Mouse (Mus musculus): ENCODE measurements around the gene Otoa. TPM values are rescaled to one million over a fixed set of nuclear protein-coding genes. Genes with fewer than 3 reads are reported as not detected.

Gene Otoa
- polyA plus RNA-seq, 1 experiment from 2014 or later = not detected

DNA sequence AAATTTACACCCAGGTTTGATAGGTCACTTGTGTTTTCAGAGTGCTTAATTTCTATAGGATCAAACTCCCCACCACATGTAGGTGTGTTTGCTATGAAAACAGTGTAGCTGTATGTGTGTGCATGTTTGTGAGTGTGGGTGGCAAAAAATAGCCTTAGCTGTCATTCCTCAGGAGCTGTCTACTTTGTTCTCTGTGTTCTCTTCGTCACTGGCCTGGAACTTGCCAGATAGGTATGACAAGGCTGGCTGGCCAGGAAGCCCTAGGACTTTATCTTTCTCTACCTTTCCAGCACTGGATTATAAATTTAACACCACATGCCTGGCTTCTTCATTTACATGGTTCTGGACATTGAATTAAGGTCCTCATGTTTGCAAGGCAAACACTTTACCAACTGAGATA lies 37.2 kb upstream of the Otoa start:
- Histone ChIP-seq H3K27me3 (ENCODE audit: control insufficient read depth, insufficient read depth, low read length) (no peaks in the 10 kb centered on the region), H3K9ac (ENCODE audit: low read depth, low read length) (no peak overlapping the region), H3K9me3 (replicated peaks; ENCODE audit: control insufficient read depth, low read length) (no peaks in the 10 kb centered on the region; the same call in 1 of the 2 replicates), H3K4me1 (ENCODE audit: control insufficient read depth, insufficient read depth, low read length) (peaks cover 8% of the 10 kb centered on the region; the same call in 1 of the 2 replicates), H3K27ac (ENCODE audit: low read depth, low read length) (no peak overlapping the region), H3K4me3 (ENCODE audit: low read depth, low read length) (no peak overlapping the region), H3K4me2 (no peak overlapping the region), H3K36me3 (ENCODE audit: control insufficient read depth, insufficient read depth, low read length) (peaks cover 3% of the 10 kb centered on the region; the same call in 1 of the 2 replicates)
- WGBS (ENCODE audit: insufficient replicate concordance) = 55% methylated on average over 1 of the region's 1 CpGs
- ATAC-seq (replicated peaks; ENCODE audit: insufficient number of reproducible peaks, low FRiP score, low TSS enrichment) = no peak

DNA sequence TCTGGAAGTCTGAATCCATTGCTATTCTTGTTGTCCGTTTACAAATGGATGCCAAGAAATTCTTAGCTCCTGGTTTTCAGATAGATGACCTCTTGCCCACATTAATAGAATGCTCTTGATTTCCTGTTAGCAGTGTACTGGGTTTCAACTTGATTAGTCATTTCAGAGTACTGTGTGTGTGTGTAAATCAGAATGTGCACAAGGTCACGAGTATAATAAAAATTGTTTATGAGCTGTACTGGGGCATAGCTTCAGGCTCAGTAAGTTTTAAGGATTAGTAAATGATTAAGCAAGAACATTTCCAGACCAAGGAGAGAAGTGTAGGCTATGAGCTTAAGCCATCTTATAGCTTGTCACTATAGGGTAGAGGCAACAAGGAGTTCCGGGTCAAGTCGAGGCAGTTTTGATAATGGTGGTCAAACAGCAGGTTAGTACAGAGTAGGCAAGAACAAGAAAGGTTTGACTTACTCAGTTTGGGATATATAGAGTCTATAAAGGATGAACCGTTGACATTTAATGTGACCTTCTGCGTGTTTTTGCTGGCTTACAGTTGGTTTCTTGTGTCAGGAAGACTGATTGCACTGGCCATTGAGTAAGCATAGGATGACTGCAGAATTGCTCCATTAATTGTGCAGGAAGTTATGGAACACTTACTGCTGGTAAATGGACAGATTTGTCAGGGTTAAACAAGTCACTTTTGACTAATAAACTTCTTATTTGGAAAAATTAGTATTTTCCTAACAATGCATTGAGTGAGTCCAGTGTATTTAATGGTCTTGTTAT lies 35.6 kb upstream of the Otoa start:
- WGBS (ENCODE audit: insufficient replicate concordance) = 92% methylated on average over 6 of the region's 6 CpGs
- no peak for ATAC-seq (replicated peaks; ENCODE audit: insufficient number of reproducible peaks, low FRiP score, low TSS enrichment)
- Histone ChIP-seq H3K27me3 (ENCODE audit: control insufficient read depth, insufficient read depth, low read length) (no peaks in the 10 kb centered on the region), H3K9me3 (replicated peaks; ENCODE audit: control insufficient read depth, low read length) (no peaks in the 10 kb centered on the region; the same call in 1 of the 2 replicates), H3K9ac (ENCODE audit: low read depth, low read length) (no peak overlapping the region), H3K36me3 (ENCODE audit: control insufficient read depth, insufficient read depth, low read length) (peaks cover 3% of the 10 kb centered on the region; the same call in 1 of the 2 replicates), H3K27ac (ENCODE audit: low read depth, low read length) (no peak overlapping the region), H3K4me1 (ENCODE audit: control insufficient read depth, insufficient read depth, low read length) (peaks cover 8% of the 10 kb centered on the region; the same call in 1 of the 2 replicates), H3K4me3 (ENCODE audit: low read depth, low read length) (no peak overlapping the region), H3K4me2 (no peak overlapping the region)

DNA sequence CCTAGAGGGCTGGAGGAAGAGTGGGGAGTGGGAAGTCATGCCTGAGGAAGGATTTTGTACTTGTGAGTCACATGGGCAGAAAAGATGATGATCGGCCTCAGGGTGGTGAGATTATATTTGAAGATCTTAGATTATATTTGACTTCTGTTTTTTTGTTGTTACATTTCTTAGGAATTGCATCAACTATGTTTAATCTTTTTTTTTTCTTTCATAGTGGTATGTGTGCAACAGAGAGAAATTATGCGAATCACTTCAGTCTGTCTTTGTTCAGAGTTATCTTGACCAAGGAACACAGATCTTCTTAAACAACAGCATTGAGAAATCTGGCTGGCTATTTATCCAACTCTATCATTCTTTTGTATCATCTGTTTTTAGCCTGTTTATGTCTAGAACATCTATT lies 33.8 kb upstream of the Otoa start:
- Histone ChIP-seq H3K9me3 (replicated peaks; ENCODE audit: control insufficient read depth, low read length) (no peaks in the 10 kb centered on the region; the same call in 1 of the 2 replicates), H3K27ac (ENCODE audit: low read depth, low read length) (no peak overlapping the region), H3K36me3 (ENCODE audit: control insufficient read depth, insufficient read depth, low read length) (peaks cover 5% of the 10 kb centered on the region), H3K4me3 (ENCODE audit: low read depth, low read length) (no peak overlapping the region), H3K9ac (ENCODE audit: low read depth, low read length) (no peak overlapping the region), H3K27me3 (ENCODE audit: control insufficient read depth, insufficient read depth, low read length) (no peaks in the 10 kb centered on the region), H3K4me1 (ENCODE audit: control insufficient read depth, insufficient read depth, low read length) (peaks cover 8% of the 10 kb centered on the region; the same call in 1 of the 2 replicates), H3K4me2 (no peak overlapping the region)
- no peak for ATAC-seq (replicated peaks; ENCODE audit: insufficient number of reproducible peaks, low FRiP score, low TSS enrichment)
- WGBS (ENCODE audit: insufficient replicate concordance) = 91% methylated on average over 2 of the region's 2 CpGs

DNA sequence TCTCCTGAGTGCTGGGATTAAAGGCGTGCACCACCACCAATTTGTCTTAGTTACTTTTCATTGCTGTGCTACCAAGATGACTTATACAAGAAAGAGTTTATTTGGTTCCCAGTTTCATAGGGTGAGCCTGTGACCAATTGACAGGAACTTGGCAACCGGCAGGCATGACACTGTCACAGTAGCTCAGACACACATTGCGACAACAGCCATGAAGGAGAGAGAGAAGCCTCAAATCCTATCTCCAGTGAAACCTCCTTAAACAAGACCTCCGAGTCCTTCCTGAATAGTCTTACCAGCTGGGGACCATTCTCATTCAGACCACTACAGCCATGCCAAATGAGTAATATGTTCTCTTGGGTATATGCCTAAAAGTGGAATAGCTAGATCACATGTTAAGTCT lies 28.4 kb upstream of the Otoa start:
- Histone ChIP-seq H3K4me2 (no peak overlapping the region), H3K27me3 (ENCODE audit: control insufficient read depth, insufficient read depth, low read length) (no peaks in the 10 kb centered on the region), H3K9ac (ENCODE audit: low read depth, low read length) (no peak overlapping the region), H3K36me3 (ENCODE audit: control insufficient read depth, insufficient read depth, low read length) (peaks cover 5% of the 10 kb centered on the region; the same call in 1 of the 2 replicates), H3K9me3 (replicated peaks; ENCODE audit: control insufficient read depth, low read length) (no peaks in the 10 kb centered on the region), H3K4me3 (ENCODE audit: low read depth, low read length) (no peak overlapping the region), H3K27ac (ENCODE audit: low read depth, low read length) (no peak overlapping the region), H3K4me1 (ENCODE audit: control insufficient read depth, insufficient read depth, low read length) (no peaks in the 10 kb centered on the region)
- ATAC-seq (replicated peaks; ENCODE audit: insufficient number of reproducible peaks, low FRiP score, low TSS enrichment) = no peak
- WGBS (ENCODE audit: insufficient replicate concordance) = 91% methylated on average over 4 of the region's 4 CpGs

DNA sequence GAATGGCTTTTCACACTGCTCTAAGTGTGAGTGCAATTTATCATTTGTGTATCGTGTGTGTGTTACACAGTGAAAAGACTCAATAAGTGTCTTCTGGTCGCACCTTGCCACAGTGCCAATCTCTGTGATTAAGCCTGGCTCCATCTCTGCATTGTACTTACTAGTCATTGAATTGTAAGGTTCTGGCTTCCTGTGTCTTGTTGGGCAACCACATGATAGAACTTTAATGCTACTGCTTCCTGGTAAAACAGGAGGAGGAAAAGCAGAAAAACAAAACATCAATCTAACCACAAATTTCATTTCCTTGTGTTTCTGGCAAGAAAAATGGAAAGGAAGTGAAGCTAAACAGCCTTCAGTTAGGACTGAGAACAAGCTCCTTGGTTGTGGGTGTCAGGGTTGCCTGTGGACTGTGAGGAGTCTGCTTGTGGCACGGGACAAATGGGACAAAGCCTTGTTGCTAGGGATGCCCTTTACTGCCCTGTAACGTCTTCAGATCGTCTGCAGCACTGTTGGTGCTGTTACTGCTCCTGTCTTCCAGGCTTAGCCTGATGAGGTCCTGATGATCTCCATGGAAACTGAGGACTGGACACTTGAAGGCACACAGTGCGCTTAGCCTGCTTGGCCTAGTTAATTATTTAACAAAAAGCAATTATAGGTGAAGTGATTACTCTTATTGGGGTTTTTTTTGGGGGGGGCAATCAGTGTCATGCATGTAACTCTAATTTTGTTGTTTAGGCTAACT lies 21.8 kb upstream of the Otoa start:
- Histone ChIP-seq H3K27me3 (ENCODE audit: control insufficient read depth, insufficient read depth, low read length) (no peaks in the 10 kb centered on the region), H3K4me2 (no peak overlapping the region), H3K36me3 (ENCODE audit: control insufficient read depth, insufficient read depth, low read length) (0 out of 2 replicates have a peak, but pooled peaks cover 2% of the 10 kb centered on the region), H3K4me1 (ENCODE audit: control insufficient read depth, insufficient read depth, low read length) (no peaks in the 10 kb centered on the region), H3K9me3 (replicated peaks; ENCODE audit: control insufficient read depth, low read length) (no peaks in the 10 kb centered on the region), H3K4me3 (ENCODE audit: low read depth, low read length) (no peak overlapping the region), H3K27ac (ENCODE audit: low read depth, low read length) (no peak overlapping the region), H3K9ac (ENCODE audit: low read depth, low read length) (no peak overlapping the region)
- no peak for ATAC-seq (replicated peaks; ENCODE audit: insufficient number of reproducible peaks, low FRiP score, low TSS enrichment)
- 73% methylated on average over 6 of the region's 6 CpGs for WGBS (ENCODE audit: insufficient replicate concordance)

DNA sequence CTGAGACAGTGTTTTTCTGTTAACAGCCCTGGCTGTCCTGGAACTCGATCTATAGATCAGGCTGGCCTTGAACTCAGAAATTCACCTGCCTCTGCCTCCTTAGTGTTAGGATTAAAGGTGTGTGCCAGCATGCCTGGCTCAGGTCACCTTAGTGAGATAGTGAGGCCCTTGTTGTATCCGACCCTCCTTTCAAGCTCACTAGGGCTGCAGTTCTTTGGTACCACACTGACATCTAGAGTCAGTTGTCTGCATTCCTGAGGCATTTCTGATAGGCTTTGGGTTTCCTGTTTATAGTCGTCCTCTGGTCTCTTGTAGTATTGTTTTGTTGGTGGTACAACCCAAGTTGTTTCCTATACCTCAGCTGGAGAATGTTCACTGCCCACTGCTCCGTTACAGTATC lies 17.1 kb upstream of the Otoa start:
- no peak for ATAC-seq (replicated peaks; ENCODE audit: insufficient number of reproducible peaks, low FRiP score, low TSS enrichment)
- WGBS (ENCODE audit: insufficient replicate concordance) = 53% methylated on average over 4 of the region's 4 CpGs
- Histone ChIP-seq H3K9me3 (replicated peaks; ENCODE audit: control insufficient read depth, low read length) (no peaks in the 10 kb centered on the region), H3K4me3 (ENCODE audit: low read depth, low read length) (no peak overlapping the region), H3K36me3 (ENCODE audit: control insufficient read depth, insufficient read depth, low read length) (peaks cover 2% of the 10 kb centered on the region; the same call in 1 of the 2 replicates), H3K27me3 (ENCODE audit: control insufficient read depth, insufficient read depth, low read length) (no peaks in the 10 kb centered on the region), H3K4me1 (ENCODE audit: control insufficient read depth, insufficient read depth, low read length) (no peaks in the 10 kb centered on the region), H3K27ac (ENCODE audit: low read depth, low read length) (no peak overlapping the region), H3K9ac (ENCODE audit: low read depth, low read length) (no peak overlapping the region), H3K4me2 (no peak overlapping the region)

DNA sequence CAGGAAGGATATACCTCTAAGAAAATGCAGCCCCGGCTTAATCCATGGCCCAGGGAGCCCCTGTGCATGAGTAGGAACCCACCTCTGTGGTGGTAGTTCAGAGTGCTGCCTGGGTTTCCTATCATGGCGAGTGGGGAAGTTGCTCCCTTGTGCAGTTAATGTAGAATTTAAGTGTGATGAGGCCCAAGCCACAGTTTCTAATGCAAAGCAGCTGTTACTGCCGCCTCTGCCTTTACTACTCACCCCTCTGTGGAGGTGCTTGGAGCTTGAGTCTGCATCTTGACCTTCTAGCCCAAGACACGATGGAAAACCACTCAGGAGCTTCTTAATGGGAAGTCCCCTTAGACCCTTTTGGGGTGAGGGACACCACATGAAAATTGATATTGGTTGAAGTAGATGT lies 10.2 kb upstream of the Otoa start:
- Histone ChIP-seq H3K4me1 (ENCODE audit: control insufficient read depth, insufficient read depth, low read length) (peaks cover 15% of the 10 kb centered on the region), H3K27me3 (ENCODE audit: control insufficient read depth, insufficient read depth, low read length) (no peaks in the 10 kb centered on the region), H3K4me2 (no peak overlapping the region), H3K36me3 (ENCODE audit: control insufficient read depth, insufficient read depth, low read length) (peaks cover 3% of the 10 kb centered on the region; the same call in 1 of the 2 replicates), H3K27ac (ENCODE audit: low read depth, low read length) (no peak overlapping the region), H3K9ac (ENCODE audit: low read depth, low read length) (no peak overlapping the region), H3K9me3 (replicated peaks; ENCODE audit: control insufficient read depth, low read length) (no peaks in the 10 kb centered on the region), H3K4me3 (ENCODE audit: low read depth, low read length) (no peak overlapping the region)
- no peak for ATAC-seq (replicated peaks; ENCODE audit: insufficient number of reproducible peaks, low FRiP score, low TSS enrichment)
- WGBS (ENCODE audit: insufficient replicate concordance) = 80% methylated on average over 4 of the region's 4 CpGs

DNA sequence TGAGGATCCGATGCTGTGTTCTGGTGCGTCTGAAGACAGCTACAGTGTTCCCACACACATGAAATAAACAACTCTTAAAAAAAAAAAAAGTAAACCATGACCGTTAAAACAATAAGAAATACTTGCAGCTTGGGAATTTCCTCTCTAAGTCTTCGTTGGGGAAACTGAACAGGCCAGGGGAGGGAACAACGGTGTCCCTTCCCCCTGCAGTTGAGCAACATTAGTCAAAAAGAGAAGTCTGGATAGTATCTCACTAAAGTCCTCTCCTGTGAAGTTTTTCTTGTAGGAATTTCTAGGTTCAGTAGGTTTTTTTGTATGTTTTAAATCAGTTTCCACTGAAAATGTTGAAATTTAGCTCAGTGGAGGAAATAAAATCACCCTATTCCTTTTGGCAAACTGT lies 8.9 kb upstream of the Otoa start:
- no peak overlapping the region for H3K27ac ChIP-seq (ENCODE audit: low read depth, low read length)
- peaks cover 10% of the 10 kb centered on the region for H3K36me3 ChIP-seq (ENCODE audit: control insufficient read depth, insufficient read depth, low read length)
- H3K9ac ChIP-seq (ENCODE audit: low read depth, low read length) = no peak overlapping the region
- H3K27me3 ChIP-seq (ENCODE audit: control insufficient read depth, insufficient read depth, low read length) = no peaks in the 10 kb centered on the region
- H3K4me2 ChIP-seq = no peak overlapping the region
- H3K4me1 ChIP-seq (ENCODE audit: control insufficient read depth, insufficient read depth, low read length) = peaks cover 15% of the 10 kb centered on the region
- WGBS (ENCODE audit: insufficient replicate concordance) = 84% methylated on average over 5 of the region's 5 CpGs
- no peak overlapping the region for H3K4me3 ChIP-seq (ENCODE audit: low read depth, low read length)
- ATAC-seq (replicated peaks; ENCODE audit: insufficient number of reproducible peaks, low FRiP score, low TSS enrichment) = no peak
- H3K9me3 ChIP-seq (replicated peaks; ENCODE audit: control insufficient read depth, low read length) = no peaks in the 10 kb centered on the region
